Mouse (Mus musculus) erythroblast, adult 5-6 weeks (primary cell): ENCODE results near the gene Gm47995. TPM values are rescaled to one million over a fixed set of nuclear protein-coding genes. Genes with fewer than 3 reads are reported as not detected.

Experiments
- ATAC-seq: replicated peaks from 2 replicates; pipeline ENCODE4 v1.8.0; 2016; ENCODE audit warnings: moderate number of reproducible peaks, mild to moderate bottlenecking, moderate TSS enrichment, inconsistent platforms; ENCODE audit not compliant: poor library complexity, low FRiP score, severe bottlenecking
- total RNA-seq, 2 experiments: library from RNA; stranded (forward) in 1 of 2; stranded (reverse) in 1 of 2; fragments of 150-400 nt in 1 of 2; fragments of 200-764, 138-1000 nt in 1 of 2; gene quantifications; 2 replicates each; pipeline versions ENCODE4 v1.2.3 to v1.2.4; 2015 to 2017; ENCODE audit warnings: low replicate concordance in 2 of 2

Gm47995 gene
- total RNA-seq, 2 experiments from 2014 or later, result not detected

DNA sequence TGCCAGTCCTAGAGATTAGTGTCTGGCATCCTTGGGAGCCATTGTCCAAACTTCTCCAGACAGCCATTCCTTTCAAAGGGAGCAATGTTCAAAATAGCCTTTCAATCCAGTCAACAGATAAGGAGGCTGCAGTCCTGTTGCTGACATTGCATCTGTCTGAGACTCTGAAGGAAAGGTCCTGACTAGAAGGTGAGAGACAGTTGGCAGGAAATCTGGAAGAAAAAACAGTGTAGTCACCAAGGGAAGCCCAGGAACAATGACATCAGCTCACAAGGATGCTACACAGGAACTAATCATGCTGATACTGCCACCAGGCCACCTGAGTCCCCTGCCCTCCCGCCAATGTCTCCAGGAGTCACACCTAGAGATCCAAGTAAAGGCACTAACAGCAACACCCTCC is 25.1 kb downstream of the Gm47995 start:
- no peak for ATAC-seq

GRCm38 (mm10) chr1:151224536-151224935 is 26.3 kb downstream of the Gm47995 start:
- ATAC-seq, result no peak

GRCm38 (mm10) chr1:151227506-151227905 is 29.3 kb downstream of the Gm47995 start:
- no peak for ATAC-seq

- no peak for ATAC-seq
These were observed 30.2 kb downstream of the Gm47995 start for GRCm38 (mm10) chr1:151228320-151228989.

DNA sequence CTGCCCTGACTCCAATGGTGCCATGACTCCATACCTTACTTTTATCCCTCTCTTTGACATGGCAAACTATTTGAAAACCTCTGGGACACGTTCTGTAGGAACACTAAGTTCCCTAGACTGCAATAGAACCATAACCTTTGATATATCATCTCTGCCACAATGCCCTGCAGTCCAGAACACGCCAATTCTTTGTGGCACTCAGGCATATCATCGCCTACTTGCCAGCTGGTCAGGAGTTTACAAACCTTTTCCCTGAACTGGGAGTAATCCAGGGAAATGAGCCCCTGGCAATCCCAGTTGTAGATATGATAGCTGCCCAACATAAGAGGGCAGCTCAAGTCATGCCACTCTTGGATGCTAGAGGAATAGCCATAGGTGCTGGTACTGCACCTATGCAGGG is 34.1 kb downstream of the Gm47995 start:
- ATAC-seq, result no peak

DNA sequence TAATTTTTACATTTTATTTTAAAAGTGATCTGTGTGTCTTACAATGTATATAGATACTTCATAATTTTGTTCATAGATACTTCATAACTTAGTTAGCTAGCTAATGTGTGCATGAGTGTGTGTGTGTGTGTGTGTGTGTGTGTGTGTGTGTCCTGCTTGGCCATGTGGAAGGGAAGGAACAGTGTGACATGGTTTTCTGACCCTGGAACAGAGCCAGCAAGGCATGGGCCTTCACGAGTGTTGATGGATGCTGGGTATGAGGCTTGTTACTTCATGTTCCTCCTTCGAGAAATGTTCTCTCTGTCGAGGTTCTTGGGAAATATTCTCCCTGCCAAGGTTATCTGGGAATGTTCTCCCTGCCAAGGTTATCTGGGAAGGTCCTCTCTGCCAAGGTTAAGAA is 35.5 kb downstream of the Gm47995 start:
- ATAC-seq, result no peak

DNA sequence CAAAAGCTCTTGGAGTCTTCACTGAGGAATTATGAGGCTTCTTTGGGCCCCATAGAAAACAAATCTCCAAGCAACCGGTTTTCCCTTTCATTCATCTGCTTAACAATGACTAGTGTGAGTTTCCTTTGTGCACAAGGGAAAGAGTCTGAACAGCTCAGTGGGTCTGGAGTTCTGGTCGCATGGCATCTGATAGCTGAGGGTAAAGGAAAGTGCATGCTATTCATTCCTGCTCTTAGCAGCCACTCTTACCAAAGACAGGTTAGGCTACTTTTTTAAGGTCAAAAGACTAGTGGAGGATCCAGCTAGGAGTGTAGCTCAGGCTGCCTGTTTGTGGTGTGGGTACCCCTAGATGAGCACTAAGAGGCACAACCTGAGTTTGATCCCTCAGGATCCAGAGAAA is 37.3 kb downstream of the Gm47995 start:
- no peak for ATAC-seq

- no peak for ATAC-seq
These were observed 38.1 kb downstream of the Gm47995 start for GRCm38 (mm10) chr1:151236141-151236930.

- no peak for ATAC-seq
These were observed 39.5 kb downstream of the Gm47995 start for GRCm38 (mm10) chr1:151237780-151238179.

DNA sequence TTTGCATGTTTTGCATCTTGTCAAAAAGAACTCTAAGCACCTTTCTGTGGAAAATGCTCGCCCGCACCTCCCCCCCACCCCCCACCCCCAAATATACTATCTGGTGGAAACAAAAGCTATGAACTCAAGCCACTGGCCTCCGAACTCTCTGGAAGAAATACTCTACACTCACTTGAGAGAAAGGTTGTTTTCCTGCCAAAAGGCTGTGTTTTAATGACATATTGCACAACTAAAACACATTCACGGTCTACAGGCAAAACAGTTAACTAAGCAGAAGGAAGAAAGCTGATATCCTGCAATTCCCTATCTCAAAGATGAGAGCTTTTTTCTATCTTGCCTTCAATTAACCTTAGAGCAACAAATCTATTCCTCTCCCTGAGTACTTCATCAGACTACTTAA is 45.1 kb downstream of the Gm47995 start:
- no peak for ATAC-seq

DNA sequence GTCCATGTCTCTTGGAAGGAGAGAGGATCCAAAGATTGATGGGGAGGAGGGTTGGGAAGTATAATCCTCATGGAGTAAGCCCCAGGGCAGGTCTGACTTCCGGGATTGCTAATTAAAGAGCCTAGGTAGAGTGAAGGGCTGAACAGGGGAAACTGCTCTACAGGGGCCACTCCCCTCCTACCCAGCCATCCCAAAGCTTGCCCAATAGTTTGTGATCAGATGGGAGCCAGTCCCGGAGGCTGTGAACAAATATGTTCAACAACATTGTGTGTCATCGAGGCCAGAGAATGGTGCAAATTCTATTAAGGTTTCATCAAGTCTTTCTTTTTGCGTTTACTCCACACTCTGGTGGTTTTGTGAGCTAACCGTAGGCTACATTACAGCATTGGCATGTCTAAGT is 45.8 kb downstream of the Gm47995 start:
- no peak for ATAC-seq

- ATAC-seq, result no peak
These were observed 46.5 kb downstream of the Gm47995 start for GRCm38 (mm10) chr1:151244761-151245160.

- no peak for ATAC-seq
These were observed 46.9 kb downstream of the Gm47995 start for GRCm38 (mm10) chr1:151245165-151245564.

DNA sequence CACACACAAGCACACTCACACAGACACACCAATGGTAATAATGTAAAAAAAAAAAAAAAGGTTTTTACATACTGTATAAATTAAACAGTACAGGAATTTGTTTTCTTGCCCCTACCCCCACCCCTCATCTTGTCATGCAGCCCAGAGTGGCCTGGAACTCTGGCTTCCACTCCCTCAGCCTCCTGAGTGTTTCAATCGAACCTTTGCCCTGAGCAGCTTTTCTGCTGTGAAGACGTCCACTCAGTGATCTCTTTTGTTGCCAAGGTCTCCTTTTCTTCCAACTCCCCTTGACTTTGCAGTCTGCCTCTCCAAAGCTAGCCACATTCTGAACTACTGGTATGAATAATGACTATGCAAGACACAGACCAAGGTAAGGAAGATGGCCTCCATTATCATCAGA is 47.6 kb downstream of the Gm47995 start:
- ATAC-seq, result no peak

Other genes starting within 250 kb of the Gm47995 start
- gene Hmcn1, start 205.0 kb upstream of the Gm47995 start, total RNA-seq (2015; ENCODE audit: low replicate concordance), result not detected in 2 replicates
- not detected in 2 replicates for gene Hmcn1, start 205.0 kb upstream of the Gm47995 start, total RNA-seq (2017; ENCODE audit: low replicate concordance)
- 2.7 and 8.6 TPM in 2 replicates for gene Gm47985, start 15.9 kb upstream of the Gm47995 start, total RNA-seq (2015; ENCODE audit: low replicate concordance)
- gene Gm47985, start 15.9 kb upstream of the Gm47995 start, total RNA-seq (2017; ENCODE audit: low replicate concordance), result 4.9 and 6.6 TPM in 2 replicates
- gene Gm8947, start 6.1 kb upstream of the Gm47995 start, total RNA-seq (2015; ENCODE audit: low replicate concordance), result 3.8 and 4.6 TPM in 2 replicates
- 2.4 and 6.8 TPM in 2 replicates for gene Gm8947, start 6.1 kb upstream of the Gm47995 start, total RNA-seq (2017; ENCODE audit: low replicate concordance)
- gene 3110040M04Rik, start 5.7 kb downstream of the Gm47995 start, total RNA-seq (2015; ENCODE audit: low replicate concordance), result not detected in 2 replicates
- 2.9 TPM in 1 of 2 replicates, not detected in the other for gene 3110040M04Rik, start 5.7 kb downstream of the Gm47995 start, total RNA-seq (2017; ENCODE audit: low replicate concordance)
- not detected in 2 replicates for gene Gm47996, start 11.7 kb downstream of the Gm47995 start, total RNA-seq (2015; ENCODE audit: low replicate concordance)
- gene Gm47996, start 11.7 kb downstream of the Gm47995 start, total RNA-seq (2017; ENCODE audit: low replicate concordance), result 1.9 TPM in 1 of 2 replicates, not detected in the other
- 44.1 and 48.8 TPM in 2 replicates for gene Ivns1abp, start 146.0 kb downstream of the Gm47995 start, total RNA-seq (2015; ENCODE audit: low replicate concordance)
- gene Ivns1abp, start 146.0 kb downstream of the Gm47995 start, total RNA-seq (2017; ENCODE audit: low replicate concordance), result 49.8 and 58.1 TPM in 2 replicates
- 120 and 152 TPM in 2 replicates for gene Swt1, start 230.0 kb downstream of the Gm47995 start, total RNA-seq (2015; ENCODE audit: low replicate concordance)
- 119 and 130 TPM in 2 replicates for gene Swt1, start 230.0 kb downstream of the Gm47995 start, total RNA-seq (2017; ENCODE audit: low replicate concordance)
- gene Trmt1l, start 230.1 kb downstream of the Gm47995 start, total RNA-seq (2015; ENCODE audit: low replicate concordance), result 16.7 and 18.1 TPM in 2 replicates
- gene Trmt1l, start 230.1 kb downstream of the Gm47995 start, total RNA-seq (2017; ENCODE audit: low replicate concordance), result 16.6 and 19.8 TPM in 2 replicates